Mouse (Mus musculus) 3134 (cell line): ENCODE measurements around the gene Socs3.

Experiments
- DNase-seq: peaks from one replicate; pipeline ENCODE4 v3.0.0-alpha.2; 2011; ENCODE audit warnings: low spot score; ENCODE audit not compliant: insufficient read length; ENCODE audit errors: extremely low read depth

Socs3 gene

GRCm38 (mm10) chr11:117996066-117996465 is 26.2 kb upstream of the Socs3 start:
- DNase-seq: no peak

GRCm38 (mm10) chr11:117995661-117996060 is 25.8 kb upstream of the Socs3 start:
- DNase-seq: no peak

GRCm38 (mm10) chr11:117995255-117995654 is 25.4 kb upstream of the Socs3 start:
- DNase-seq: peak; percentile 66

- DNase-seq: peak; percentile 42
Observed at GRCm38 (mm10) chr11:117994250-117995057, 24.6 kb upstream of the Socs3 start.

GRCm38 (mm10) chr11:117993190-117994175 is 23.6 kb upstream of the Socs3 start:
- DNase-seq: no peak

GRCm38 (mm10) chr11:117991502-117992470 is 21.9 kb upstream of the Socs3 start:
- DNase-seq: peak; percentile 72

- DNase-seq: peak; percentile 47
Observed at GRCm38 (mm10) chr11:117989926-117990325, 20.1 kb upstream of the Socs3 start.

GRCm38 (mm10) chr11:117989241-117989640 is 19.4 kb upstream of the Socs3 start:
- DNase-seq: no peak

GRCm38 (mm10) chr11:117987968-117988367 is 18.1 kb upstream of the Socs3 start:
- DNase-seq: no peak

- no peak for DNase-seq
Observed at GRCm38 (mm10) chr11:117987032-117987451, 17.2 kb upstream of the Socs3 start.

GRCm38 (mm10) chr11:117986126-117987031 is 16.5 kb upstream of the Socs3 start, which contains the start of gene Pgs1:
Pgs1 (plus strand) TSS chr11:117986292.
- DNase-seq: peak; percentile 89

GRCm38 (mm10) chr11:117983770-117984169 is 13.9 kb upstream of the Socs3 start:
- DNase-seq: no peak

- no peak for DNase-seq
Observed at GRCm38 (mm10) chr11:117982426-117982825, 12.6 kb upstream of the Socs3 start.

GRCm38 (mm10) chr11:117979388-117979787 is 9.5 kb upstream of the Socs3 start:
- DNase-seq: peak; percentile 84

GRCm38 (mm10) chr11:117977694-117978360 is 8.0 kb upstream of the Socs3 start:
- no peak for DNase-seq

- DNase-seq: peak; percentile 80
Observed at GRCm38 (mm10) chr11:117976081-117976582, 6.3 kb upstream of the Socs3 start.

GRCm38 (mm10) chr11:117975211-117975967 is 5.5 kb upstream of the Socs3 start:
- no peak for DNase-seq
